Mouse (Mus musculus) inflammation-experienced regulatory T-cells, adult 6 months (primary cell): Measurements from ENCODE around the gene Itga2b. TPM values are rescaled to one million over a fixed set of nuclear protein-coding genes. Genes with fewer than 3 reads are reported as not detected.

Source experiments
- ATAC-seq: one replicate; pipeline ENCODE4 v1.8.0; 2017
- polyA plus RNA-seq, 3 experiments: library from polyadenylated mRNA; unstranded; fragments of 100-300 nt; shearing (Covaris generic); gene quantifications; one replicate each; pipeline ENCODE4 v1.2.1; 2017

The Itga2b gene
- 1 to 10 TPM in 1 of 3 experiments, under 1 TPM in 2; 0.45 to 2.0 (median 0.94) TPM for polyA plus RNA-seq

DNA sequence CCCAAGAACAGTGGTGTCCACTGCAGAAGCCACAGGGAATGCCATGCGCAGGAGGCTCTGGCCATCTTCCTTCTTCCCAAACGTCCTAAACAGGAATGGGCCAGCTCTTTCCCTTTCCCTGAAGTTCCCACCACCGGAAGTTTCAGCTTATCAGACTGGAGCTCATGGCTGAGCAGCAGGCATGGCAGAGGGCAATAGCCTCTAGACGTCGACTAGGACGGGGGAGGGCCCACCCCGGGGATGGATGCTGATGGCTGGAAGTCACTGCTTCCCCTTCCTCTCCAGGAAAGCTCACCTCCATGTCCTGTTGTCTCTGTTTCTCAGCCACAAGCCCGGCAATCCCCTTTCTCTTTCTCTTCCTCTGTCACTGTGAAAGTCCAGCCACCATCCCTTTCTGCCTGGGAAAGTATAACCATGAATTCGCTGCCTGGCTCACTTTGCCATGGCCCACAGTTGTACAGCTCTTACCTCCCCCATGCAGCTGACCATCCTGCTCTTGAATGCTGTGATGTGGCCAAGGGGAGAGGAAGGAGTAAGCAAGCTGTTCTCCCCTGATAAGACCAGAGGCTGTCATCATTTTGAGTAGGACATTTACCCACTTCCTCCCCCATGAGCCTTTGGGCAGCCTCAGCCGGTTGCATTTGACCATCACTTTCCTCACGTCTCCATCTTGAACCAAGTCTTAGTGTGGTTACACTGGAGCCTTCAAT is at the start of gene Itga2b:
Itga2b (minus strand) TSS at position 475 of the 710 bp plus-strand sequence.
- no peak for ATAC-seq

DNA sequence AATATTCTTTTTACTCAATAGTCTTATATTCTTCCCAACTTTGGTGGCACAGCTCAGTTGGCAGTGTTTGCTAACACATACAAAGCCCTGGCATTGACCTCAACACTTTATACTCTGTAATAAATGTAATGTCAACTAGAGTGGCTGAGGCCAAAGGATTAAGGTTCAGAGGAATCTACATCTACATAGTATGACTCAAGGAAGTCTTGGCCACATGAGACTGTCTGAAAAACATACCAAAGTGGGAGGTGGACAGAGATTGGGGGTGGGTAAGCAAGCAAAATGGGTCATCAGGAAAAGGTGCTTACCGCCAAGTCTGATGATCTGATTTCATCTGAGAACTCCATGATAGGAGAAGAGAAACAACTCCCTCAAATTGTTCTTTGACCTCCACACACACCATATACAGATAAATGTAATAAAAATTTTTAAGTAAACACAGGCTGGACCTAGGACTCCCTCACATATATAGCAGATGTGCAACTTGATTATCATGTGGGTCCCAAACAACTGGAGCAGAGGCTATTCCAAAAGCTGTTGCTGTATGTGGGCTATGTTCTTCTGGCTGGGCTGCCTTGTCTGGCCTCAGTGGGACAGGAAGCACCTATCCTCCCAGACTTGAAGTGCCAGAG is 45.0 kb upstream of the Itga2b start:
- no peak for ATAC-seq

DNA sequence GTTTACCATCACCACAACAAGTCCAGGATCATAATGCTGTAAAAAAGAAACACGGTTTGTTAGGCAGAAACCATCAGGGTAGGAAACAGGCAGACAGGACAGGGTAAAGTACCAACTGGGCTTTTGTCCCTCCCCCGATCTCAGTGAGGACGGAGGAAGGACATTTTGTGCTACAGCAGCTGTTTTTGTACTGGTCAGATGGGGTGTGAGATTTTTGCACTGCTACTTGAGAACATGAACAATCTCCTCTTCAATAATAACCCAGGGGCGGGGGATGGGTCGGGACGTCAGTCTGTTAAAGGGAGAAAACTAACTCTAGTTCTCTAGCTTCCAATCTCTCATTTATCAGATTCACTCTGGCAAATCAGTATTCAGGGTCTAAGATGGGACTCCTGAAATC is 40.3 kb upstream of the Itga2b start:
- ATAC-seq = no peak

DNA sequence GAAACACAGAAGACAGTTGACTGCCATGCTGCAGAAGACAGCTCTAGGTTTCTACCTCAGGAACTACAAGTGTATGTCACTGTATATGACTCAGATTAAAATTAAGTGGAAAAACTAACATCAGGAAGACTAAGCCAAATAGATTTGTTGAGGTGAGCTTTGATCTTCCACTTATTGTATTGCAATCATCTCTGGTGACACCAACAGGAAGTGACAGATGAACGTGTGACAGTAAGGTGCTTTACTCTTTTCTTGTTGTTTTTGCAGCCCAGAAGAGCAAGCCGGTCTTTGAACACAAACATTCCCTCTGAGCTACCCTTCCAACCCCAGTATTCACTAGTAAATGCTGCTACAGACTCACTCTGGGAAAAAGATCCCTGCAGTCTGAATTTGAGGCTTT is 26.8 kb upstream of the Itga2b start:
- peak; percentile 76 for ATAC-seq

DNA sequence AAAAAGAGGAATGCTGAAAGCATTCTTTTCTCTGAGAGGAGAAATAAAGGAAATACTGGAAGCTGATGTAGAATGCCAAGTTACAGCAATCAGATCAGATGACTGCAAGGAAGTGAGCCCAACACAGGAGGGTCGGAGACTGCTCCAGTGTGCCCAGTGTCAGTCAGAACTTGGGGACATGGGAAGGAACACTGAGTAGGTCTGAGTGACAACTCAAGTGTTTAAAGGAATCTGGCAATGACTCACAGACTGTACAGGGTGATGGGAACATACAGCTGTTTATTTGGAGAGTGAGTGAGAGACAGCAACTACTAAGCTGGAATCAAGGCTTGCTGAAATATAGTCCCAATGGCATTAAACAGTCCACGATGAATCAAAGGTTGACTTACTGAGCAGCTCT is 26.3 kb upstream of the Itga2b start:
- ATAC-seq = no peak

DNA sequence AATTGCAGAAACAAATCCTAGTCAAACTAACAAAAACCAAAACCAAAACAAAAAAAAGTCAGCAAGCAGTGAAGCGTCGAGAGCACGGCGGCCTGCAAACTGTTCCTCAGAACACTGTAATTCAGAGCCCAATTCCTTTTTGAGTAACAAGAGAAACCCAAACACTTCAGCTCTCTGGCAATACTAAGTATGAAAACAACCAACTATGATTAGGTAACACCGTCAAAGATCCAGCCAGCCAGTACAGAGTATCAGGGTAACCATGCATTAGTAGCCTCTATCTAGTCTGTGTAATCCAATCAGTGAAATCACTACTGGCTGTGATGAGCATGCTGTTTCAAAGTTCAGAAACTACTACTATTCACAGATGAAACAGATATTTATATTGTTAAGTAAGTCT is 25.8 kb upstream of the Itga2b start:
- ATAC-seq = no peak

DNA sequence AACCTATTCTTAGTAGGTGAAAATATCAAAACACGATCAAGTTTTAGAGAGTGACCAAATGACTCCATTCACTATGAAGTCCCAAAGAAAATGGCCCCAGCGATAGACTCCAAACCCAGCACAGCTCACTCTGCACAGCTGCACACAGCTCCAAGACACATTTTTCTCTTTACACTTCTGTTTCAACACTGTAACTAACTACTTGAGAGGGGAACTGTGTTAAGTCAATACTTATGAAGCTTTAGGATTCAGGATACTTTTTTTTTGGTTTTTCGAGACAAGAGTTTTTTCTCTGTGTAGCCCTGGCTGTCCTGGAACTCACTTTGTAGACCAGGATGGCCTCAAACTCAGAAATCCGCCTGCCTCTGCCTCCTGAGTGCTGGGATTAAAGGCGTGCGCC is 25.2 kb upstream of the Itga2b start:
- ATAC-seq = no peak

DNA sequence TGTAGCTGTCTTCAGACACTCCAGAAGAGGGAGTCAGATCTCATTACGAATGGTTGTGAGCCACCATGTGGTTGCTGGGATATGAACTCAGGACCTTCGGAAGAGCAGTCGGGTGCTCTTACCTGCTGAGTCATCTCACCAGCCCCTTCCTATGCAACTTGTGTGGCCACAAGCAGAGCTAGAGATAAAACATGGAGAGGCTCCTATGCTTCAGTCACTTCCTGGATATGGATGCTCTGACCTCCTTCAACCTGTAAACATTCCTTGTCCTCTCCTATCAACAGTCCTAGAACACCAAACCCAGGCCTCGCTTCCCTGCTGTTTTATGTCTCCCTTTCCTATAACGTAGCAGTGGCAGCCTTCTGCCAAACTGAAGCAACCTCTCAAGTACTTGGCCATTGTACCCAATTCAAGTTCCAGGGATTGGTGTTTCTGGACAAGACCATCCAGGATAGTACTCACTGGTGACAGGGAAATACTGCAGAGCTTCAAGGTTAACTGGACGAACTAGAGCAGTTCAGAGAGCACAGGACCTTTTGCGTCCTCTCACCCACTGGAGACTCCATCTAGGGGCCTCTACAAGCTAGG is 24.2 kb upstream of the Itga2b start:
- no peak for ATAC-seq

DNA sequence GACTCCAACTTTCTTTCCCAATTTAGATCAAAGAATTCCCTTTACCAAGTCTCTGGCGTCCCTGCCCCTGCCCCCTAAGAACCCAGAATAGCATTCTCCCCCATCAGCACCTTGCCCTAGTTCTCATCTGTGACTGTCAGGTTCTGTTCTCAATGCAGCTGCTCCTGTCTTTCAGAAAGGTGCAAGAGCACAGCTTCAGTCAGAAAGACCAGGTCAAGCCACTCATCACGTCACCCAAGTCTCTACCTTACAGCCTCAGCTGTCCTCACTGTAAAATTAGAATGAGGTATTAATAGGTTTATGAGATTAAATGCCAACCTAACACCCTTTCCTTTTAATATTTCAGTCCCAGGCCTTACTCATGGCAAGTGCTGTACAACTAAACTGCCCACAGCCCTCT is 23.3 kb upstream of the Itga2b start:
- no peak for ATAC-seq

DNA sequence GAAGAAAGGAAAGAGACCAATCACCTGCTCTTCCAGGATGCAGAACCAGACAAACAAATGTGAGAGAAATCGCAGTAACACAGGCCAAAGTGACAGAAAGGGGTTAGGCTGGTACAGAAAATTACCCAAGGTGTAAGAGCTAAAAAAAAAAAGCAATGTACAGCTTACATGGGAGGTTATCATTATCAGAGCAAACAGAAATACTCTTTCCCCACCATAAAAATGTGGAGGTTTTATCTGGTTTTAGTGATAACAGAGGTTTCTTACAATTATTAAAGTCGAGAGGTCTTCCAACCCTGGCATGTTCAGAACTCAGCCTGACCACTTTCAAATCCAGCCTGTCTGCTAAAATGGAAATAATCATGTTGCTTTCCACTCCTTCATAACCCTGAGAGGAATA is 18.0 kb upstream of the Itga2b start:
- ATAC-seq = no peak

DNA sequence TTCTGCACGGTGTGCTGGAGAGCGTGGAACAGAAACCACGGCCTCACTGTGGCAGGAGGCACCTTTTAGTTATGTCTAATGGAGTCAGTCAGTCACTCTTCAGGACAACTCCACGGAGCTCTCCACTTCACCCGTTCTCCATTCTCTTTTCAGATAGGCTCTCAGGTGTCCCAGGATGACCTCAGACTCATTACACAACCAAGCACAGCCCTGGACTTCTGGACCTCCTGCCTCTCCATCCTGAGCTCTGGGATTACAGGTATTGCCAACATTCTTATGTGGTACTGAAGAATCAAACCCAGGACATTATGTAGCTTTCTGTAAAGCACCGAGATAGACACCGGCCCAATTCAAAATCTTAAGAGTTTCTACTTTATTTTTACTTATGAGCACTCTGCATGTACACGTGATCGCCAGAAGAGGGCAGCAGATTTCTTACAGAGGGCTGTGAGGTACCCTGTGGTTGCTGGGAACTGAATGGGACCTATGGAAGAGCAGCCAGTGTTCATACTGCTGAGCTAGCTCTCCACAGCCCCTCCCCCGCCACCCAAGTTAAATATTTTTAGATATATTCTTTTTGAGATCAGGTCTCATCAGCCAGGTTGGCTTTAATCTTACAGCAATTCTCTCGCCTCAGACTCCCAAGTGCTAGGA is 16.9 kb upstream of the Itga2b start:
- no peak for ATAC-seq

DNA sequence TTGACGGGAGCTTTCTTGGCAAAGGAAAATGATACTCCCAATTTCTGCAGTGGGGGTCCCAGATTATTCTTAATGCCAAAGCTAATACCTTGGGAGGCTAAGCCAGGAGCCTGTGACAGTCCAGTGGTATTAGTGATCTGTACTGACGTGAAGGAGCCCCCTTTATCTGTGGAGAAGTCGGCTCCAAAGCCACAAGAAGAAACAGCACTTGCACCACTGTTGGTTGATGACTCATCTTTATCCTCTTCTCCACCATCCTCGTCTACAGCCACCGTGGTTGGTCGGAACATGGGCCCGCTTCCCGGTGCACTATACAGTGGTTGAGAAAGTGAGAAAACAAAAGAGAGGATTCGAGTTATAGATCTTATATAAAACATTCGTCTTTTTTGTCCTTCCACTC is 11.9 kb upstream of the Itga2b start:
- ATAC-seq = no peak

DNA sequence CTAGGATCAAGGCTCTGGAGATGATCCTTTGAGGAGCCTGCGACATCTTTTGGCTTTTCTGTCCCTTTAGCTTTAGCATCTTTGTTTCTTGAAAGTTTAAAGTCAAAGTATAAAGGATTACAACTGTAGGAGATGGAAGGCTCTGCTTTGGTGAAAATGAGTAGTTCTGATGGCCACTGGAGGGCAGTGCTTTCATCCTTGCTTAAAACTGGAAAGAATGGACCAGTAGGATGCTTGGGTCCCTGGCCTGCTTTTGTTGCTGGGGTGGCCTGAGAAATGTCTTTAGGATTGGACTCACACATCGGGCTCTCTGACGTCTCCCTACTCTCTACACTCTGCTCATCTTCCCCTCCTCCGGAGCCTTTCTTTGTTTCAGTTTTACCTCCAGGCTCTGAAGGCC is 11.0 kb upstream of the Itga2b start:
- ATAC-seq = no peak

DNA sequence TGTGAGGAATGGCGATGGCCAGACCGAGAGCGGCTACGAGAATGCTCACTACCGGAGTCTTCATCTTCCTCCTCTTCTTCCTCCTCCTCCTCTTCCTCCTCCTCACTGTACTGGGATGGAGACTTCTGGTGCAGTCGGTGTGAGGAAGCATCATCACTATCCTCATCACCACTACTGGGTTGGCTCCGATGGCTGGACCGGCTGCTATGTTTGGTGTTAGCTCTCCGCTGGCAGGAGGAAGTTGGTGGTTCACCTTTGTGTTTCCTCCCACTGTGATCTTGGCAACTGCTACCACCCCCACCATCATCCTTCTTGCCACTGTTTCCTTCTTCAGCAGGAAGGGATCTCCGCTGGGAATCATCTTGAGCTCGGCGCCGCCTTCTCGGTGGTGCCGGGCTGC is 10.2 kb upstream of the Itga2b start:
- ATAC-seq = no peak

DNA sequence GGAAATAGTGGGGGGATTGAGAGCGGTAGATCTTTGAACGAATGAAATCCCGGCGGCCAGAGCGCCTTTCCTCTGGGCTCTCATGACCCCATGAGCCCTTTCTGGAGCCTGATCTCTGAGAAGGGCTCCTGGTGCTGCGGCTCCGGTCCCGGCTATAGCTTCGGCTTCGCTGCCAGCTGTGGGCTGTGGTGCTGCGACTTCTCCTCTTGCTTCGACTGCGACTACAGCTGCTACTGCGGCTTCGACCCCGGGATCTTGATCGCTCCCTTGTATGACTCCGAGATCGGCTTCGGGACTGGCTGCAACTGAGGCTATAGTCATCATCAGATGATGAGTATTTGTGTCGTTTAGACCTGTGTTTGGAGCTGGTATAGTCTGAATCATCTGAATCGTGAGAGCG is 9.7 kb upstream of the Itga2b start:
- ATAC-seq = no peak

DNA sequence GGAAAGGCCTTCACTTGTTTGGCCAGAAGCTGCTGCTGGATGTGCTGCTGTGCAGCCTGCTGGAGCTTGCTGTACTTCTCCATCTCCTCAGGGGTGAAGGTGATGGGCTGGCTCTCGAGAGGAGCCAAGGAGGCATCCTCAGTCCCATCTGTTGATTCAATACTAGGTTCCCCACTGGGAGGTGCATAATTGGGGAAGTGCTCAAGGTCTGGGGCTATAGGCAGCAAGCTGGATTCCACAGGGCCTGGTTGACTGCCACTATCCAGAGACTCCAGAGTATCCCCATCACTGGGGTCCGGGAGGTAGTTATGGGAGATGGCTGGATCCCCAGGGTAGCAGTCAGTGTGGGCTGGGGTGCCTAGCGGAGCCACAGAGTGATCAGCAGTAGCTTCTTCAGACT is 8.7 kb upstream of the Itga2b start:
- no peak for ATAC-seq

DNA sequence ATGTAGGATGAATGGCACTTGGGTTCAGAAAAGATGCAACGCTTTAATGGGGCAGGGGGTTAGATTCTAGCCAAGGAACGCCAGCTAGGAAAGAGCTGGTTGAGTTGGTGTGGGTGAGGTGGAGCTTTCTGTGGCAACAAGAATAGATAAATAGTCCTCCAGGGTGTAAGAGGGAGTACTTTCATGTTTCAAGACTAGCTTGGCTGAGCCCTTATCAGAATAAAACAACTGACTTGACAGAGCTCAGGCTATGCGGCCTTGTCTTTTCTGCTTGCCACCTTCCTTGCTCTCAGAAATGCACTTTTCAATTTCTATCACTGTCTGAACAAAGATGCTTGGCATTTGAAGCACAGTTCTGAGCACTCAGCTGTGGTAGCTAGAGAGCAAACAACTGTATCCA is 5.1 kb upstream of the Itga2b start:
- no peak for ATAC-seq

DNA sequence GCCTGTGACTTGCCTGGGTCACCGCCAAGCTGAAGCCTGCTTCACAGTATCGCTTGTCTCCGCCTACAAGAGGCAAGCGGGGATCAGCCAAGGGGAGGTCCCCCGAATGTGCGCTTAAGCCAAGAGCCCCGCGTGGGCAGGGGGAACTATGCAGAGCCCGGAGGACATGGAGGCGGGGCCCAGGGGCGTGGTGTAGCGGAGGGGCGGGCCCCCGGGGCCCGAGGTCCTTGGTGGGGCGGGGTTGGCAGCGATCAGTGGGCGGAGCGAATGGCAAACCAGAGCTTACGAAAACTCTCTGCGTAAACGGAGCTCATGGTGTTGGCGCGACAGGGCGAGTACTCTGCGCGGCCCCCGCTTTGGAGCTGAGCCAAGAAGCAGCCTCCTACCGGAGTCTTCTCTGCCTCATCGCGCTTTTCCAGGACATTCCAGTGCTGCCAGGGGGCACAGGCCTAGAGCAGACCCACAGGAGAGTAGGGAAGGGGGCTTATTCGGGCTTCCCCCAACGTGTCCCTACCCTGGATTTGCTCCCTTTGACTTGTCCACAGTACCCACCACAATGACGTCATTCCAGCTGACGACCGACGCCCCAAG is 2.8 kb downstream of the Itga2b start:
- ATAC-seq = peak; percentile 94

DNA sequence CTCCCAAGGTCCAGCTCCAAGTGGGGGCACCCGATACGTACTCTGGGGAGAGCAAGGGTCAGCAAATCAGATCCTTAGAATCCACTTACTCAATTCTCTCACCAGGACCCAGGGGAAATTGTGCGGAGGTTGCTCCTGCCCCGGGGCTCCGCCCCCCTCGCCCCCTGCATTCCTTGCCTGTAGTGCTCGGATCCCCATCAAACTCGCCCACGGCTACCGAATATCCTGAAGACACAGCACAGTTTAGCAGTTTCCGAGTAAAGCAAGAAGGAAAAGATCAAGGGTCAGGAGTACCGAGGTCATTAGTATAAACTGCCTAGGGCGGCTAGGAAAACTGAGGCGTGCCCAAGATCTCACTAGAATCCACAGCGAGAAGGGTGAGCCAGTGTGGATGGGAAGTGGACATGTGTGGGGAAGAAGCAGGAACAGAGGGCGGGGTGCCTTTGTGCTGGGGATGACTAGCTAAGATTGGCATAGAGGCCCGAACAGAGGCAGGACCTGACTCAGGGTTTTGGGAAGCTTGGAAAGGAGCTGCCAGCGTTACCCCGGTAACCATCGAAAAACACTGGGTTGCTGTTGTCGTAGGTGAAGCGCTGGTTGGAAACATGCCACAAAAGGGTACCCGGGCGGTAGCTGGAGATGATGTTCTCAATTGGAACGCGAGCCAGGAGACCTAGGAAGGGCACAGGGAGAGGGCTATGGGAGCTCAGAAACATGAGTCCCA is 4.0 kb downstream of the Itga2b start:
- no peak for ATAC-seq

DNA sequence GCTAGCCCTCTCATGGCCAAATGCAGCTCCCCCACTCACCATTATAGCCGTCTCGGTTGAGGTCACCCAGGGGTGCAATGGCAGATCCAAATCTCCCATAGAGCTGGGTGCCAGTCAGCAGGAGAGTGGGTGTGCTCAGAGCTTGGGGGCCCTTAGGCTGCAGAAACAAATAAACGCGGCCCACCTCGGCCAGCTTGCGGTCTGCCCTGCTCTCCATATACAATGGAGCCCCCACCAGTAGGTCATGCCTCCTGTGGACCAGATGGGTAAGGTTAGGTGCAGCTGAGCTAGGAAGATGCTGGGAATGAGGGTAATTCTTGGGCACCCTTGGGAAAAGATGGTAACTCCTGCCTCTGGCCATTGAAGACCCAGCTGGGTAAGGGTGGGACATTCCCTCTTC is 5.0 kb downstream of the Itga2b start:
- ATAC-seq = no peak

DNA sequence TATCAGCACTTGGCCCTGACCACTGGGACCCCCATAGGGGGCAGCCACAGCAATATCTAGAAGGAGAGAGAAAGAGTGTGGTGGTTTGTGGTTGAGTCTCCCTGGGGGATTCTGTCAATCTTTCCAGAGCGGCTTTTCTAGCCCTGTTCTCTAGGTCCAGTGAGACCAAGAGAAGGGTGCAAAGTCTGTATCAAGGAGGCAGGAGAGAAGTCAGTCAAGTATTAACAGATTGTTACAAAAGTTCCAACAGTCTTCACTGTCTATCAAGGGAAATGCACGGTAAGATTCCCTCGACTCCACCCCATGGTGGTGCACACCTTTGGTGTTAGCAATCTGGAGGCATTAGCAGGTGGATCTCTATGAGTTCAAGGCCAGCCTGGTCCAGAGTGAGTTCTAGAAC is 8.2 kb downstream of the Itga2b start:
- no peak for ATAC-seq

DNA sequence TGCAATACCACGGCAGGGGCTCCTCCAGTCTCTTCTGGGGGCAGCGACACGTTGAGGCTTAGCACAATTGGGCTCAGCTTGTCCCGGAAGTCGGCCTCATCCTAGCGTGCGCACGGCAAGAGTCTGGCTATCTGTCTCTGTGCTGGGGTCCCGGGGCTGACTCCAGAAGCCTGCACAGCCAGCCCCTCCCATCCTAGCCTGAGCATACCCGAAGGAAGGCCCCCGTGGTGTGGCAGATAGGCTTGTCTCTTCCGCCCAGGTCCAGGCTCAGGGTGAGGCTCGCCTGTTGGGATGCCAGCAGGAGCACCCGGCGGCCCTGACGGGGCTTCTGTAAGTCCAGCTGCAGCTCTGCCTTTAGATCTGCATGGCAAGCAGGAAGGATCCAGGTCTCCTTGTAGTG is 9.4 kb downstream of the Itga2b start:
- ATAC-seq = no peak
